Mouse (Mus musculus): ENCODE measurements around the gene Cyfip2.
A peak's percentile ranks its signal among the peaks of the same experiment; 100 is the strongest.

- TF ChIP-seq CTCF (IDR thresholded peaks at IDR 0.05; ENCODE audit: low read depth, low read length) (peak; percentile 98), POLR2A (IDR thresholded peaks at IDR 0.05; ENCODE audit: insufficient read depth, low read length) (no peak), EP300 (IDR thresholded peaks at IDR 0.05; ENCODE audit: insufficient read depth, low read depth, low read length) (no peak)
Measured at GRCm38 (mm10) chr11:46251994-46252393, 60.7 kb downstream of the Cyfip2 start.
